Mouse (Mus musculus) bone marrow, adult 2 months (tissue): ENCODE data around the gene Tmcc3.

Experiments
- CTCF ChIP-seq: fragments of 200-500 bp; IDR thresholded peaks from 2 replicates; pipeline ENCODE4 v1.5.1; 2011; ENCODE audit warnings: low read length, control low read depth; ENCODE audit not compliant: control insufficient read depth, insufficient read depth
- POLR2A ChIP-seq: fragments of 200-500 bp; IDR thresholded peaks from 2 replicates; pipeline ENCODE4 v1.6.1; 2011; ENCODE audit warnings: low read depth, mild to moderate bottlenecking, control low read depth, low read length, borderline replicate concordance; ENCODE audit not compliant: control insufficient read depth

- no peak for TF ChIP-seq POLR2A
- no peak for TF ChIP-seq CTCF
These were observed 40.6 kb downstream of the Tmcc3 start for GRCm38 (mm10) chr10:94352172-94352876.
